20 mouse cellular contexts compared by ENCODE assay signal in the genomic region with DNA sequence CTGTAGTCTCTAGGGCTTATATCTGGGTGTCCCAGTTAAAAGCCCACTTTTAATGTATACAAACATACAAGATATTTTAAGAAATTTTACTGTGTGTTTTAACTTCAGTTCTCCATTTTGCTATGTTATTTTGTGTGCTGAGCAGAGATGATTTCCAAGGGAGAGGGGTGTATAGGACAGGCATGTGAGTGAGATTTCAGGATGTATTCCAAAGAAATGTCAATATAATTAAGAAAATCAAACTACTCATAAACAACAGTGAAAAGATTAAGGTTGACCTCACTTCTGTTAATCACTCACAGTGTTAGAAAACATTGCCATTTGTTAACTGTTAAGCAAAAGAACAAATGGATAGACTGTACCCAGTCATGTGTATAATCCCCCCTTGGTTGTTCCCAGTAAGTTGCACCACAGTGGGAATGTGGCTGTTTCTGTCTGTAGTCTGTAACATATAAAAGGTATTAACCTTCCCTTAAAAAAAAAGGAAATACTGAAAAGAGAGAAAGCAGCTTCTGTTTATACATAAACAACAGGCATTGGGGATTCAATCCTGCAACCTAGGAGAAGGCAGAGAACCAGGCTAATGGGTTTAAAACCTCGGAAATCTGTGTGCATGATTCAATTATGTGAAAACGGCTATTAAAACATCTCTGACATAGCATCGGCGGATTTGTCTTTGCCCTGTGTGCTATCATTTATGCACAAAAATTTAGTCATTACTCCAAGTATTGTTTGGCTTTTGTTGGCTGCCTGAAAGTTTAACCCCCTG.
DNase-seq lines count a peak whose midpoint lies in the region; ATAC-seq and TF ChIP-seq lines count a peak whose summit lies in the region.
"Had no signal": no experiment of that assay in that cellular context is flagged by ENCODE, and none has a peak within 500 bp of the region (broad histone marks: within the 10 kb centered on the region; RNA-seq: fewer than 3 reads in every experiment).

No protein-coding gene starts in this region.

- H3K27ac ChIP-seq in hindbrain, embryonic 16.5 days (ENCODE audit: low read depth, low read length): no peak overlapping the region
- no peak overlapping the region for H3K27ac ChIP-seq in hindbrain, postnatal 0 days
- H3K27ac ChIP-seq in midbrain, embryonic 13.5 days: 0 out of 2 replicates have a peak overlapping the region, but pooled peaks have one; percentile 12
- no peak overlapping the region for H3K27ac ChIP-seq in midbrain, embryonic 14.5 days (replicated peaks; ENCODE audit: low read depth, low read length)
- H3K27ac ChIP-seq in forebrain, embryonic 15.5 days (replicated peaks): no peak overlapping the region
- H3K27ac ChIP-seq in embryonic facial prominence, embryonic 10.5 days (replicated peaks): no peak overlapping the region
- H3K27ac ChIP-seq: heart, adult 2 months; limb, embryonic 13.5 days; liver, embryonic 13.5 days had no signal

- no peaks in the 10 kb centered on the region for H3K36me3 ChIP-seq in hindbrain, embryonic 16.5 days (ENCODE audit: control insufficient read depth, insufficient read depth, low read length)
- H3K36me3 ChIP-seq in hindbrain, postnatal 0 days (ENCODE audit: insufficient read depth, low read length): no peaks in the 10 kb centered on the region
- no peaks in the 10 kb centered on the region for H3K36me3 ChIP-seq in midbrain, embryonic 13.5 days
- no peaks in the 10 kb centered on the region for H3K36me3 ChIP-seq in midbrain, embryonic 14.5 days (ENCODE audit: control insufficient read depth, insufficient read depth, low read length)
- H3K36me3 ChIP-seq in forebrain, embryonic 15.5 days: no peaks in the 10 kb centered on the region
- H3K36me3 ChIP-seq in embryonic facial prominence, embryonic 10.5 days (replicated peaks): no peaks in the 10 kb centered on the region
- H3K36me3 ChIP-seq: limb, embryonic 13.5 days; liver, embryonic 13.5 days had no signal

- WGBS in hindbrain, embryonic 16.5 days: 33% methylated on average over 4 of the region's 4 CpGs
- WGBS in hindbrain, postnatal 0 days: 29% methylated on average over 4 of the region's 4 CpGs
- WGBS in midbrain, embryonic 13.5 days: 10% methylated on average over 4 of the region's 4 CpGs
- 10% methylated on average over 4 of the region's 4 CpGs for WGBS in midbrain, embryonic 14.5 days
- 4% methylated on average over 4 of the region's 4 CpGs for WGBS in forebrain, embryonic 15.5 days
- WGBS in embryonic facial prominence, embryonic 10.5 days: 60% methylated on average over 4 of the region's 4 CpGs

- no peak overlapping the region for H3K4me3 ChIP-seq in hindbrain, embryonic 16.5 days (ENCODE audit: low read length)
- no peak overlapping the region for H3K4me3 ChIP-seq in hindbrain, postnatal 0 days (ENCODE audit: low read length)
- H3K4me3 ChIP-seq in midbrain, embryonic 13.5 days (replicated peaks): no peak overlapping the region
- no peak overlapping the region for H3K4me3 ChIP-seq in midbrain, embryonic 14.5 days (replicated peaks; ENCODE audit: low read depth, low read length)
- no peak overlapping the region for H3K4me3 ChIP-seq in forebrain, embryonic 15.5 days
- no peak overlapping the region for H3K4me3 ChIP-seq in embryonic facial prominence, embryonic 10.5 days
- H3K4me3 ChIP-seq: heart, adult 2 months; limb, embryonic 13.5 days; liver, embryonic 13.5 days; myocyte had no signal

- no peak for DNase-seq in hindbrain, postnatal 0 days (ENCODE audit: low spot score)
- no peak for DNase-seq in midbrain, embryonic 14.5 days
- DNase-seq in embryonic facial prominence, embryonic 10.5 days (ENCODE audit: low spot score): no peak
- no peak for DNase-seq in adrenal gland, adult 2 months
- DNase-seq: adrenal gland, postnatal 10 days; cerebellum, postnatal 10 days; gastrocnemius, postnatal 10 days; heart, adult 2 months; heart, postnatal 4 days; layer of hippocampus, postnatal 36 days; liver, embryonic 13.5 days; lung, embryonic 14.5 days; lung, postnatal 4 days; right cerebral cortex, postnatal 14 days; thymus, postnatal 4 days had no signal

- 0 out of 2 replicates have a peak, but pooled peaks have one; percentile 58 for ATAC-seq in hindbrain, embryonic 16.5 days
- no peak for ATAC-seq in hindbrain, postnatal 0 days
- 0 out of 2 replicates have a peak, but pooled peaks have one; percentile 50 for ATAC-seq in midbrain, embryonic 13.5 days
- no peak for ATAC-seq in midbrain, embryonic 14.5 days (ENCODE audit: low FRiP score, low TSS enrichment)
- ATAC-seq in forebrain, embryonic 15.5 days (replicated peaks): peak; percentile 71

- TF ChIP-seq CTCF in hindbrain, postnatal 0 days (IDR thresholded peaks at IDR 0.05; ENCODE audit: low read depth): no peak

- H3K9ac ChIP-seq in hindbrain, embryonic 16.5 days (ENCODE audit: low read depth, low read length): no peak overlapping the region
- no peak overlapping the region for H3K9ac ChIP-seq in hindbrain, postnatal 0 days (replicated peaks; ENCODE audit: low read length)
- no peak overlapping the region for H3K9ac ChIP-seq in midbrain, embryonic 13.5 days (replicated peaks)
- H3K9ac ChIP-seq in midbrain, embryonic 14.5 days (replicated peaks; ENCODE audit: low read length): no peak overlapping the region
- no peak overlapping the region for H3K9ac ChIP-seq in forebrain, embryonic 15.5 days (replicated peaks)
- H3K9ac ChIP-seq: limb, embryonic 13.5 days; liver, embryonic 13.5 days; lung, embryonic 14.5 days had no signal

- H3K9me3 ChIP-seq in hindbrain, embryonic 16.5 days (ENCODE audit: control insufficient read depth, low read length): no peaks in the 10 kb centered on the region
- no peaks in the 10 kb centered on the region for H3K9me3 ChIP-seq in hindbrain, postnatal 0 days (ENCODE audit: low read length)
- H3K9me3 ChIP-seq in midbrain, embryonic 13.5 days: no peaks in the 10 kb centered on the region
- no peaks in the 10 kb centered on the region for H3K9me3 ChIP-seq in midbrain, embryonic 14.5 days (ENCODE audit: control insufficient read depth, low read length)
- no peaks in the 10 kb centered on the region for H3K9me3 ChIP-seq in forebrain, embryonic 15.5 days
- no peaks in the 10 kb centered on the region for H3K9me3 ChIP-seq in embryonic facial prominence, embryonic 10.5 days
- H3K9me3 ChIP-seq: limb, embryonic 13.5 days; liver, embryonic 13.5 days had no signal

- no peaks in the 10 kb centered on the region for H3K27me3 ChIP-seq in hindbrain, embryonic 16.5 days (replicated peaks; ENCODE audit: control insufficient read depth, insufficient read depth, low read length)
- H3K27me3 ChIP-seq in hindbrain, postnatal 0 days (ENCODE audit: insufficient read depth, low read length): no peaks in the 10 kb centered on the region
- no peaks in the 10 kb centered on the region for H3K27me3 ChIP-seq in midbrain, embryonic 13.5 days
- no peaks in the 10 kb centered on the region for H3K27me3 ChIP-seq in midbrain, embryonic 14.5 days (ENCODE audit: control insufficient read depth, insufficient read depth, low read length)
- H3K27me3 ChIP-seq in forebrain, embryonic 15.5 days: peaks cover 29% of the 10 kb centered on the region
- no peaks in the 10 kb centered on the region for H3K27me3 ChIP-seq in embryonic facial prominence, embryonic 10.5 days (replicated peaks; ENCODE audit: low read depth, poor library complexity, severe bottlenecking)
- H3K27me3 ChIP-seq: limb, embryonic 13.5 days; liver, embryonic 13.5 days had no signal

- H3K4me2 ChIP-seq in hindbrain, embryonic 16.5 days (ENCODE audit: low read length): no peak overlapping the region
- H3K4me2 ChIP-seq in hindbrain, postnatal 0 days (ENCODE audit: low read depth, low read length): no peak overlapping the region
- H3K4me2 ChIP-seq in midbrain, embryonic 13.5 days (replicated peaks): no peak overlapping the region
- H3K4me2 ChIP-seq in midbrain, embryonic 14.5 days (ENCODE audit: low read length): no peak overlapping the region
- no peak overlapping the region for H3K4me2 ChIP-seq in forebrain, embryonic 15.5 days (replicated peaks)
- H3K4me2 ChIP-seq: limb, embryonic 13.5 days; liver, embryonic 13.5 days; lung, embryonic 14.5 days had no signal

- H3K4me1 ChIP-seq in hindbrain, embryonic 16.5 days (ENCODE audit: control insufficient read depth, insufficient read depth, low read depth, low read length): no peaks in the 10 kb centered on the region
- H3K4me1 ChIP-seq in hindbrain, postnatal 0 days (ENCODE audit: insufficient read depth, low read length): 0 out of 2 replicates have a peak, but pooled peaks cover 2% of the 10 kb centered on the region
- H3K4me1 ChIP-seq in midbrain, embryonic 13.5 days (replicated peaks): peaks cover 28% of the 10 kb centered on the region
- H3K4me1 ChIP-seq in midbrain, embryonic 14.5 days (ENCODE audit: control insufficient read depth, insufficient read depth, low read length): peaks cover 23% of the 10 kb centered on the region
- H3K4me1 ChIP-seq in forebrain, embryonic 15.5 days: 0 out of 2 replicates have a peak, but pooled peaks cover 2% of the 10 kb centered on the region
- H3K4me1 ChIP-seq in embryonic facial prominence, embryonic 10.5 days: peaks cover 4% of the 10 kb centered on the region; the same call in 1 of the 2 replicates
- H3K4me1 ChIP-seq: liver, embryonic 13.5 days had no signal

Comparison
In these comparisons a context has a peak if more than half of its experiments do, and no peak if none do; other contexts are left out.
1. ATAC-seq: peak in hindbrain, embryonic 16.5 days (single experiment), midbrain, embryonic 13.5 days (single experiment) and forebrain, embryonic 15.5 days (single experiment); none in hindbrain, postnatal 0 days (single experiment) and midbrain, embryonic 14.5 days (single experiment).